Mouse (Mus musculus): ENCODE data around the gene Eps8l3. TPM values are rescaled to one million over a fixed set of nuclear protein-coding genes. Genes with fewer than 3 reads are reported as not detected.
A peak's percentile ranks its signal among the peaks of the same experiment; 100 is the strongest.

Eps8l3 gene
- polyA plus RNA-seq, 1 experiment, result not detected

DNA sequence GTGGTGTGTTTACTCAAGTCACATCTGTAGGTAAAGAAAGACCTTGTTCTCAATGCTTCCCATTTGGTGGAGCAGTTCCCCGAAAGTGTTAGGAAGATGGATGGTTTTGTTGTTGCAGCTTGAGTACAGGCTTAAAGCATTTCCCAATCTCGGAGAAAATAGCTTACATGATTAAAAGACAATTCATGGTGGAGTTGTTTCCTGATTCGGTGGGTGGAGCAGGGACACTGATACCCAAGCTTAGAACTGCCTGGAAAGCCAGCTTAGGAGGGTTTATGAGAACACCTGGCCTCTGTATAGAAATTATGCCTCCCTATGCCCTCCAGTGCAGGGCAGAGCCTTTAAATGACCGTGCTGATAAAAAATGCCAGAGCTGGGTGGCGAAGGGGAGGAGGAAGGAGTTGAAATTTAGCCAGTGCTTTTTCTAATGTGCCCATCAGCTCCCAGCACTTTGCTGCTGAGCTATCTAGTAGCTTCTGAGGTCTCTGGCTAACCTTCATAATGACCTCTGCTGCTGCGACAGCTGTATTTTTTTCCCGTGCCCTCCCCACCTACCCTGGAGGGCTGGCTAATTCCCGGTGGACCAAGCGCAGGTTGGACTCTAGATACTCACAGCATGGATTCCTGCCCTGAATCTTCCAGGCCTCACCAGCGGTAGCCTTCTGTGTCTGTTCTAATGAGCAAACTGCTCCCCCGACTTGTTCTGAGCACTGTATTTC, 24.1 kb downstream of the Eps8l3 start:
- TF ChIP-seq CTCF (IDR thresholded peaks at IDR 0.05; ENCODE audit: borderline replicate concordance, extremely low read depth, insufficient read depth, insufficient read length) (no peak), POLR2A (IDR thresholded peaks at IDR 0.05; ENCODE audit: borderline replicate concordance, extremely low read depth, insufficient read depth, insufficient read length, poor library complexity, severe bottlenecking) (no peak)
- DNase-seq (ENCODE audit: low read depth), result no peak

DNA sequence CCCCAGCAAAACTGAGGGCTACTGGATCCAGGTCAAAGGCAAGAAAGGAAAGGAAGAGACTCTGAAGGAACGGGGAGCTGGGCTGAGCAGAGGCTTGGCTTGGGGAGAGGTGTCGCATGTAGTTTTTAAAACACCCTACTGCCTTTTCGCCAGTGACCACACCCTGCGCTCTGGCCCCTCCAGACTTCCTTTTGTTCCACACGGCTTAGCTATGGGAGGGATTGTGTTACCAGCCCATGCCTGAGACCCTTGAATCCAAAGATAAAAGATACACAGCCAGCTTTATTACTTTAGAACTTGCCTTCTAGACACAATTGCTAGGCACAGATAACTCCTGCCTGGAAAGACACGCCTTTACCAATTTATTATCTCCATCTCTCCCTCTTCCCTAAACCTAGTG, 28.9 kb downstream of the Eps8l3 start:
- DNase-seq (ENCODE audit: low read depth), result no peak
- no peak for TF ChIP-seq POLR2A (IDR thresholded peaks at IDR 0.05; ENCODE audit: borderline replicate concordance, extremely low read depth, insufficient read depth, insufficient read length, poor library complexity, severe bottlenecking)
- no peak for TF ChIP-seq CTCF (IDR thresholded peaks at IDR 0.05; ENCODE audit: borderline replicate concordance, extremely low read depth, insufficient read depth, insufficient read length)

DNA sequence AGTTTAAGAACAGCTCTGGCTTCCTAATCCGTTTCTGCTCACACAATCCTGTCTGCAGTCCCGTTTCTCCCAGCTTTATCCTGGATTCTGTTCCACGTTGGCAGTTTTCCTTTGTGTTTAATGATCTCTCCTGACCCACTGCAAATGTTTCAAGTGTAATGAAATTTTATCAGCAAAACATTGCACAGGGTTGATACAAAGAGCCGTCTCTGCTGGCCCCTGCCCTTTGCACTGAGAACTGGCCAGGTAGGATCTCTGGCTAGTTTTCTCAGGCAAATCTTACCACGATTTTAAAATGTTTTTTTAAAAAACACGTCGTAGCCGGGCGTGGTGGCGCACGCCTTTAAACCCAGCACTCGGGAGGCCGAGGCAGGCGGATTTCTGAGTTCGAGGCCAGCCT, 39.6 kb downstream of the Eps8l3 start:
- TF ChIP-seq POLR2A (IDR thresholded peaks at IDR 0.05; ENCODE audit: borderline replicate concordance, extremely low read depth, insufficient read depth, insufficient read length, poor library complexity, severe bottlenecking) (no peak), CTCF (IDR thresholded peaks at IDR 0.05; ENCODE audit: borderline replicate concordance, extremely low read depth, insufficient read depth, insufficient read length) (no peak)
- no peak for DNase-seq (ENCODE audit: low read depth)

DNA sequence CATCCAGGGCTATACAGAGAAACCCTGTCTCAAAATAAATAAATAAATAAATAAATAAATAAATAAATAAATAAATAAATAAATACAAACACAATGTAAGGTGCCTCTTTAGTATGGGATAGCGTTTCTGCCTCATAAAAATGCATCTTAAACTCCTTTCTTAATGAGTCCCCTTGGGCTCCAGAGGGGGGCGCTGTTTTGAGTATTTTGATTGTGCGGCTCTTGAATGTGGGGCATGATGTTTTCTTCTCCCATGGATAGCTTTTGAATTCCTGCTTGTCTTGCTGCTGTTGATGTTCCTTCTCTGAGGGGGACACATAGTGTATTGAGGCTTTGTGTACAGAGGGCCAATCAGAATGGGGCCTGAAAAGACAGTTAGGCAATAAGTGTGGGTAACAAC, 40.1 kb downstream of the Eps8l3 start:
- no peak for DNase-seq (ENCODE audit: low read depth)
- TF ChIP-seq POLR2A (IDR thresholded peaks at IDR 0.05; ENCODE audit: borderline replicate concordance, extremely low read depth, insufficient read depth, insufficient read length, poor library complexity, severe bottlenecking) (no peak), CTCF (IDR thresholded peaks at IDR 0.05; ENCODE audit: borderline replicate concordance, extremely low read depth, insufficient read depth, insufficient read length) (peak; percentile 43; the same call in 1 of the 2 replicates)

GRCm38 (mm10) chr3:107917783-107918408, 40.9 kb downstream of the Eps8l3 start:
- peak; percentile 81 for DNase-seq (ENCODE audit: low read depth)
- TF ChIP-seq POLR2A (IDR thresholded peaks at IDR 0.05; ENCODE audit: borderline replicate concordance, extremely low read depth, insufficient read depth, insufficient read length, poor library complexity, severe bottlenecking) (no peak), CTCF (IDR thresholded peaks at IDR 0.05; ENCODE audit: borderline replicate concordance, extremely low read depth, insufficient read depth, insufficient read length) (peak; percentile 56; the same call in 1 of the 2 replicates)

- TF ChIP-seq CTCF (IDR thresholded peaks at IDR 0.05; ENCODE audit: borderline replicate concordance, extremely low read depth, insufficient read depth, insufficient read length) (no peak), POLR2A (IDR thresholded peaks at IDR 0.05; ENCODE audit: borderline replicate concordance, extremely low read depth, insufficient read depth, insufficient read length, poor library complexity, severe bottlenecking) (no peak)
- DNase-seq (ENCODE audit: low read depth), result no peak
These were observed 43.3 kb downstream of the Eps8l3 start for GRCm38 (mm10) chr3:107920348-107920747.

DNA sequence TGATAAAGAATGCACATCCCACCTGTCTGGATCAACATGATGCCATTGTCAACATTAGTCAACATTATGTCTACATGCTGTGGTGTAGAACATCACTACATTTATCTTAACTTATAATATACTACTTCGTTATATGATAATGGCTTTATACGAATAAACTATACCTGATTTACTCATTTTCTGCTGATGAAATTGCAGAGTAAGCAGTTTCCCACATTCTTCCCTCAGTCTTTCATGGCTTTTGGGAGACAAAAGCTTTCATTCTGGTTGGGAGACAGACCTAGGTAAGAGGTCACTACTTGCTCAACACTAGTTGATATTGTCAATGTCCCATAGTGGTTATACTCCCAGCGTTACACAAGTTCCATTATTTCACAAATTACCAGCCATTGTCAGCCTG, 48.3 kb downstream of the Eps8l3 start:
- DNase-seq (ENCODE audit: low read depth), result no peak
- TF ChIP-seq POLR2A (IDR thresholded peaks at IDR 0.05; ENCODE audit: borderline replicate concordance, extremely low read depth, insufficient read depth, insufficient read length, poor library complexity, severe bottlenecking), result no peak
- TF ChIP-seq CTCF (IDR thresholded peaks at IDR 0.05; ENCODE audit: borderline replicate concordance, extremely low read depth, insufficient read depth, insufficient read length), result no peak

GRCm38 (mm10) chr3:107927841-107928240, 50.8 kb downstream of the Eps8l3 start:
- no peak for TF ChIP-seq CTCF (IDR thresholded peaks at IDR 0.05; ENCODE audit: borderline replicate concordance, extremely low read depth, insufficient read depth, insufficient read length)
- TF ChIP-seq POLR2A (IDR thresholded peaks at IDR 0.05; ENCODE audit: borderline replicate concordance, extremely low read depth, insufficient read depth, insufficient read length, poor library complexity, severe bottlenecking), result no peak
- DNase-seq (ENCODE audit: low read depth), result no peak

GRCm38 (mm10) chr3:107928691-107929090, 51.7 kb downstream of the Eps8l3 start:
- no peak for DNase-seq (ENCODE audit: low read depth)
- TF ChIP-seq CTCF (IDR thresholded peaks at IDR 0.05; ENCODE audit: borderline replicate concordance, extremely low read depth, insufficient read depth, insufficient read length), result no peak
- TF ChIP-seq POLR2A (IDR thresholded peaks at IDR 0.05; ENCODE audit: borderline replicate concordance, extremely low read depth, insufficient read depth, insufficient read length, poor library complexity, severe bottlenecking), result no peak

DNA sequence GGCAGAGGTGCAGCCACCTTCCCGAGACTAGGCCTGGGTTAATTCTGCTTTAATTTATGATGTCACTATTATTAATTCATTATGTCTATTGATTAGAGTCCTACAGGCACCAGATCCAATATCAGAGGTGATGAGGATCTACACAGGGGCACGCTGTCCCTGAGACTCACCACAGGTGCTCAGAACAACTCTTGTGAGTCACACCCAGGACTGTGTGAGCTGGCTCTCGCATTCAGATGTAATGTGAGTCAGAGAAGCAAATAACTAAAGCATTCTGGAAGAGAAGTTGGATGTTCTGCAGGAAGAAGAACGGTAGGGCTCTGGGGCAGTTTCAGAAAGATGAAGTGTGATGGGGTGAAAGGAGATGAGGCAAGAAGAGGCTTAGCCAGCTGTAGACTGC, 52.2 kb downstream of the Eps8l3 start:
- DNase-seq (ENCODE audit: low read depth), result no peak
- TF ChIP-seq CTCF (IDR thresholded peaks at IDR 0.05; ENCODE audit: borderline replicate concordance, extremely low read depth, insufficient read depth, insufficient read length), result no peak
- no peak for TF ChIP-seq POLR2A (IDR thresholded peaks at IDR 0.05; ENCODE audit: borderline replicate concordance, extremely low read depth, insufficient read depth, insufficient read length, poor library complexity, severe bottlenecking)

DNA sequence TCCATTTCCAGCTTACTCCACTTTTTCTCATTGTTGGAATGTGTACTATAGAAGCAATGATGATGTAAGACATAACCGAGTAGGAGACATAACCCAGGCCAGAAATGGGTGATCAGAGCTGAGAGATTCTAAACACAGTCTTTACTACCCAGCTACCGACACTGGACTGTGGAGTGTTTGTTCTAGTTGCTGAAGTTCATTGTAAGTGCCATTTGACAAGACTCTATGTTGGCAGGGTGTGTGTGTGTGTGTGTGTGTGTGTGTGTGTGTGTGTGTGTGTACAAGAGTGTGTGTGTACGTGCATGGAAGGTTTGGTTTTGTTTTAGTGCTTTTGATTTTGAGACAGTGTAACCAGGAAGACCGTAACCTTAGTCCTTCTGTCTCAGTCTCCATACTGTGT, 52.7 kb downstream of the Eps8l3 start:
- TF ChIP-seq CTCF (IDR thresholded peaks at IDR 0.05; ENCODE audit: borderline replicate concordance, extremely low read depth, insufficient read depth, insufficient read length) (no peak), POLR2A (IDR thresholded peaks at IDR 0.05; ENCODE audit: borderline replicate concordance, extremely low read depth, insufficient read depth, insufficient read length, poor library complexity, severe bottlenecking) (no peak)

GRCm38 (mm10) chr3:107931134-107931533, 54.1 kb downstream of the Eps8l3 start:
- TF ChIP-seq POLR2A (IDR thresholded peaks at IDR 0.05; ENCODE audit: borderline replicate concordance, extremely low read depth, insufficient read depth, insufficient read length, poor library complexity, severe bottlenecking) (no peak), CTCF (IDR thresholded peaks at IDR 0.05; ENCODE audit: borderline replicate concordance, extremely low read depth, insufficient read depth, insufficient read length) (no peak)
- no peak for DNase-seq (ENCODE audit: low read depth)

More for the DNA sequence above, 52.7 kb downstream of the Eps8l3 start:
- no peak for DNase-seq (ENCODE audit: low read depth)
